Mouse (Mus musculus) limb, embryonic 14.5 days (tissue): ENCODE data around the gene Bhlhe40. TPM values are rescaled to one million over a fixed set of nuclear protein-coding genes. Genes with fewer than 3 reads are reported as not detected.
A peak's percentile ranks its signal among the peaks of the same experiment; 100 is the strongest.

Experiments
- ATAC-seq: fragments of 200-750 bp; cut with Nextera tagmentation; 2 replicates; pipeline ENCODE4 v1.8.0; 2017; ENCODE audit warnings: low read depth, moderate number of reproducible peaks, moderate TSS enrichment; ENCODE audit not compliant: low FRiP score
- DNase-seq: peaks from one replicate; pipeline ENCODE4 v3.0.0-alpha.2; 2015; ENCODE audit warnings: low spot score
- H3K27ac ChIP-seq: fragments of 300-500 bp; sonication (generic); replicated peaks from 2 replicates; pipeline ENCODE4 v1.5.1; 2014; ENCODE audit warnings: low read depth, mild to moderate bottlenecking, low read length, moderate library complexity, mixed read lengths
- H3K27me3 ChIP-seq: fragments of 300-500 bp; sonication (generic); 2 replicates; pipeline ENCODE4 v1.6.1; 2014; ENCODE audit warnings: low read length, mixed read lengths; ENCODE audit not compliant: control insufficient read depth, insufficient read depth
- H3K36me3 ChIP-seq: fragments of 300-500 bp; sonication (generic); 2 replicates; pipeline ENCODE4 v1.6.1; 2014; ENCODE audit warnings: mild to moderate bottlenecking, low read length, moderate library complexity, mixed read lengths; ENCODE audit not compliant: control insufficient read depth, insufficient read depth
- H3K4me1 ChIP-seq: fragments of 300-500 bp; sonication (generic); 2 replicates; pipeline ENCODE4 v1.6.1; 2014; ENCODE audit warnings: antibody characterized with exemption, low read length, mixed read lengths; ENCODE audit not compliant: control insufficient read depth, insufficient read depth
- H3K4me2 ChIP-seq: fragments of 300-500 bp; sonication (generic); replicated peaks from 2 replicates; pipeline ENCODE4 v1.6.1; 2014; ENCODE audit warnings: low read depth, mild to moderate bottlenecking, low read length, moderate library complexity; ENCODE audit not compliant: severe bottlenecking
- H3K4me3 ChIP-seq: fragments of 300-500 bp; sonication (generic); replicated peaks from 2 replicates; pipeline ENCODE4 v1.5.1; 2014; ENCODE audit warnings: low read length
- H3K9ac ChIP-seq: fragments of 300-500 bp; sonication (generic); 2 replicates; pipeline ENCODE4 v1.6.1; 2014; ENCODE audit warnings: mild to moderate bottlenecking, low read depth, low read length, moderate library complexity; ENCODE audit not compliant: severe bottlenecking
- H3K9me3 ChIP-seq: fragments of 300-500 bp; sonication (generic); 2 replicates; pipeline ENCODE4 v1.6.1; 2016; ENCODE audit warnings: low read length; ENCODE audit not compliant: control insufficient read depth
- POLR2A ChIP-seq: fragments of 200-500 bp; IDR thresholded peaks from 2 replicates; pipeline ENCODE4 v1.8.0; 2012; ENCODE audit warnings: inconsistent platforms, mild to moderate bottlenecking, moderate library complexity, borderline replicate concordance; ENCODE audit not compliant: insufficient read depth, insufficient read length; ENCODE audit errors: extremely low read depth
- WGBS: fragments of 180-500 bp; shearing (Covaris S2); extraction: QIAGEN DNeasy Blood & Tissue Kit; methylation state at CpG from one replicate; pipeline ENCODE4 v1.1.7; 2014; 5-methylcytosine and 5-hydroxymethylcytosine counted together
- polyA plus RNA-seq, 2 experiments: library from polyadenylated mRNA; depleted of rRNA in 1 of 2; stranded (reverse) in 1 of 2; unstranded in 1 of 2; fragments of >200 nt; fragmentation: Nextera tagmentation in 1 of 2; extraction: Ambion mirVana in 1 of 2; gene quantifications; 2 replicates each; pipeline versions ENCODE4 v1.2.1 to v1.2.3; 2012 to 2014

The Bhlhe40 gene
- polyA plus RNA-seq, 2 experiments = 11.9 to 31.7 TPM

- Histone ChIP-seq H3K9ac (no peak overlapping the region), H3K27ac (no peak overlapping the region), H3K4me2 (no peak overlapping the region), H3K4me3 (no peak overlapping the region), H3K36me3 (no peaks in the 10 kb centered on the region), H3K4me1 (no peaks in the 10 kb centered on the region), H3K27me3 (no peaks in the 10 kb centered on the region), H3K9me3 (no peaks in the 10 kb centered on the region)
- TF ChIP-seq POLR2A = no peak
- DNase-seq (no peak), ATAC-seq (no peak)
- 67% methylated on average over 4 of the region's 4 CpGs for WGBS
Observed at GRCm38 (mm10) chr6:108698343-108698870, 38.0 kb downstream of the Bhlhe40 start.

GRCm38 (mm10) chr6:108699679-108700078 is 39.2 kb downstream of the Bhlhe40 start:
- H3K36me3 ChIP-seq = no peaks in the 10 kb centered on the region
- H3K4me2 ChIP-seq = no peak overlapping the region
- DNase-seq = no peak
- TF ChIP-seq POLR2A = no peak
- no peak overlapping the region for H3K27ac ChIP-seq
- H3K9me3 ChIP-seq = no peaks in the 10 kb centered on the region
- no peak overlapping the region for H3K9ac ChIP-seq
- 74% methylated on average over 3 of the region's 3 CpGs for WGBS
- no peaks in the 10 kb centered on the region for H3K27me3 ChIP-seq
- no peak for ATAC-seq
- no peaks in the 10 kb centered on the region for H3K4me1 ChIP-seq
- H3K4me3 ChIP-seq = no peak overlapping the region

DNA sequence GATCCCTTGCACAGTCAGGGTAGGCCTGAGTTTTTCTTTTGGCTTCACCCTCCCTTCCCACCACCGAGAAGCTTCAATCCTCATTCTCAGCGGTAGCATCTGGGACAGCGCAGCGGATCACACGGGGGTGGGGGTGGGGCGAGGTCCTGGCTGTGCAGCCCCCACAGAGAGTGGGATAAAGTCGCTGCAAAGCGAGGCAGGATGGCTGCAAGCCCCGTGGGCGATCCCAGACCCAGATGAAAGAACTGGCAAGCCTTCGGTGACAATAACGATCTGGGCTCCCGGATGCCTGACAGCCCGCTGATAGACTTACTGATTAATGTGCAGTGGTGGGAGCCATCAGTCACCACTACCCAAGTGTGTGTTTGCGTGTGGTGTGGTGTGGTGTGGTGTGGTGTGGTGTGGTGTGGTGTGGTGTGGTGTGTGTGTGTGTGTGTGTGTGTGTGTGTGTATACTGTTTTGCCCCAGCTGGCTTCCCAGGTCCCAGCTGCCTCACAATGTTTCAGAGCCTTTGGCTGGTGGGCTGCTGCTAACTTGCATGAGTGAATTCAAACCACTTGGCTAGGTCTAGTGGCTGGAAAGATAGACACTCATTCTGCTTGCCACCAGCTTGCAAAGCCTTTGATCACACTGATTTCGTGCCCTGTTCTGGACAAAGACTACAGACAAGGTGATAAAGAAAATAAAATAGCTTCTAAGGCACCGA is 40.4 kb downstream of the Bhlhe40 start:
- DNase-seq (no peak), ATAC-seq (no peak)
- Histone ChIP-seq H3K4me2 (peak overlapping the region; percentile 25; the same call in 1 of the 2 replicates), H3K27ac (no peak overlapping the region), H3K9ac (peak overlapping the region; percentile 46; the same call in 1 of the 2 replicates), H3K4me1 (no peaks in the 10 kb centered on the region), H3K9me3 (no peaks in the 10 kb centered on the region), H3K27me3 (no peaks in the 10 kb centered on the region), H3K36me3 (no peaks in the 10 kb centered on the region), H3K4me3 (no peak overlapping the region)
- TF ChIP-seq POLR2A = no peak
- 22% methylated on average over 17 of the region's 17 CpGs for WGBS

GRCm38 (mm10) chr6:108702648-108703047 is 42.2 kb downstream of the Bhlhe40 start:
- ATAC-seq (no peak), DNase-seq (no peak)
- no peak for TF ChIP-seq POLR2A
- Histone ChIP-seq H3K27ac (no peak overlapping the region), H3K4me3 (no peak overlapping the region), H3K27me3 (no peaks in the 10 kb centered on the region), H3K4me2 (no peak overlapping the region), H3K36me3 (no peaks in the 10 kb centered on the region), H3K9me3 (no peaks in the 10 kb centered on the region), H3K4me1 (no peaks in the 10 kb centered on the region), H3K9ac (no peak overlapping the region)
- WGBS = 63% methylated on average over 3 of the region's 3 CpGs

DNA sequence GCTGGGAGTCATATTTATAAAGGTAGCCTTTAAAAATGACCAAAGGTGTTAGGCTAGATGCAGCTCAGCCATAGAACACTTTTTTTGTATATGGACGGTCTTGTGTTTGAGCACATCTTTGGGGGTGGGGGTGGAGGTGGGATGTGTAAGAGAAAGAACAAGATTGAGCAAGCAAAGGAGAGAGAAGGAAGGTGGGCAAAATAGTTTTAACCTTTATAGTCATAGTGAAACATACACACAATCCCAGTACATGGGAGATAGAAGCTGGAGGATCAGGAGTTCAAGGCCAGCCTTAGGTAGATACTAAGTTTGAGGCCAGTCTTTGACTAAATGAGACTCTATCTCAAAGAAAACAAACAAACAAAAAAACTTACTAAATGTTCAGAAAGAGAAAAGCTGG is 42.7 kb downstream of the Bhlhe40 start:
- H3K27me3 ChIP-seq = no peaks in the 10 kb centered on the region
- no peaks in the 10 kb centered on the region for H3K36me3 ChIP-seq
- WGBS = 81% methylated on average over 1 of the region's 1 CpGs
- H3K9ac ChIP-seq = no peak overlapping the region
- TF ChIP-seq POLR2A = no peak
- H3K4me3 ChIP-seq = no peak overlapping the region
- no peak overlapping the region for H3K27ac ChIP-seq
- DNase-seq (no peak), ATAC-seq (no peak)
- H3K9me3 ChIP-seq = no peaks in the 10 kb centered on the region
- no peak overlapping the region for H3K4me2 ChIP-seq
- no peaks in the 10 kb centered on the region for H3K4me1 ChIP-seq
